Mouse (Mus musculus) embryonic fibroblast, embryonic 13.5 days (primary cell): ENCODE results near the gene Soat2. TPM values are rescaled to one million over a fixed set of nuclear protein-coding genes. Genes with fewer than 3 reads are reported as not detected.

ENCODE experiments used
- H3K27ac ChIP-seq: 2 replicates; pipeline ENCODE4 v1.5.1; 2012; ENCODE audit warnings: low read length, control low read depth, inconsistent platforms; ENCODE audit not compliant: insufficient read depth
- H3K4me1 ChIP-seq: 2 replicates; pipeline ENCODE4 v1.6.1; 2011; ENCODE audit warnings: low read length; ENCODE audit not compliant: control insufficient read depth, insufficient read depth
- H3K4me3 ChIP-seq: 2 replicates; pipeline ENCODE4 v1.5.1; 2011; ENCODE audit warnings: mild to moderate bottlenecking, control low read depth, low read length; ENCODE audit not compliant: insufficient read depth
- CTCF ChIP-seq: IDR thresholded peaks from 2 replicates; pipeline ENCODE4 v1.5.1; 2011; ENCODE audit warnings: mild to moderate bottlenecking, control low read depth, low read length, moderate library complexity, borderline replicate concordance; ENCODE audit not compliant: insufficient read depth
- POLR2A ChIP-seq: IDR thresholded peaks from 2 replicates; pipeline ENCODE4 v1.6.1; 2011; ENCODE audit warnings: low read depth, mild to moderate bottlenecking, control low read depth, low read length, moderate library complexity
- polyA plus RNA-seq: library from polyadenylated mRNA; stranded (reverse); fragments of >200 nt; gene quantifications from 2 replicates; pipeline ENCODE4 v1.2.4, GENCODE M21; 2011; ENCODE audit warnings: low read depth; ENCODE audit not compliant: missing spikeins, insufficient read length

Soat2 gene
- polyA plus RNA-seq, 1 experiment = 2.6 TPM

DNA sequence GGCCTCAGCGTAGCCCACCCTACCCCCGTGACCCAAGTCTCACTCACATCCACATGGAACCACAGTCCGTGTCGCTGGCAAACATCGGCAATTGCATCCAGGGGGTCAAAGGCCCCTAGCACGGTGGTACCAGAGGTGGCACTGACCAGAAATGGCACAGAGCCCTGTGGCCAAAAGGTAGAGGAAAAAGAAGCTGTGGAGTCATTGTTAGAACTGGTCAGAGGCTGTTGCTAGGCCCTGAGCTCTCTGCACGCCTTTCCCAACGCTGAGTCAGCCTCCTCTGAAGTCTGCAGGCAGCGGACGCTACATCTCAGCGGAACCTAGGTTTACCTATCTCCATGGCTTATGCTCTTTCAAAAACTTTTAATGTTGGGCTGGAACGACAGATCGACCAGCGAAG, 29.6 kb downstream of the Soat2 start:
- Histone ChIP-seq H3K4me1 (no peaks in the 10 kb centered on the region), H3K4me3 (no peak overlapping the region), H3K27ac (no peak overlapping the region)
- TF ChIP-seq CTCF = no peak
- no peak for TF ChIP-seq POLR2A

GRCm38 (mm10) chr15:102183076-102183475, 32.8 kb downstream of the Soat2 start:
- Histone ChIP-seq H3K4me1 (no peaks in the 10 kb centered on the region), H3K27ac (no peak overlapping the region), H3K4me3 (no peak overlapping the region)
- TF ChIP-seq CTCF = no peak
- TF ChIP-seq POLR2A = no peak

- H3K4me1 ChIP-seq = no peaks in the 10 kb centered on the region
- H3K27ac ChIP-seq = no peak overlapping the region
- no peak overlapping the region for H3K4me3 ChIP-seq
- TF ChIP-seq CTCF (no peak), POLR2A (no peak)
Observed at GRCm38 (mm10) chr15:102186239-102186638, 35.9 kb downstream of the Soat2 start.

DNA sequence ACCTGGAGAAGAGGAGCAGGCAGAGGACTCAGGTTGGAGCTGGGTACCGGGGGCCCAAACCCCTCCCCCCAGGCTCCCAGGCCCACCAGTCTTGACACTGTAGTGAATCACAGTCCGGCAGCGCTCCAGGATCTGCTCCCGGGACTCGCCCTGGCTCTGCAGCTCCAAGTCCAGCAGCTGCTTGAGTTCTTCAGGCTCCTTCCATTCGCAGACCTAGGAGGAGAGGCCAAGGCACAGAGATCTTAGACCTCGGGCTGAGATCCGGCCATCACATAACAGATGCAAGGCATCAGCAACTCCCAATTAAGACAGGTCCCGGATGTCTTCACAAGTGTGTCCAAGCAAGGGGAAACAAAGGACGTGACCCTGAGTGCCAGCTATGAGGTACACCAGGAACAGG, 37.8 kb downstream of the Soat2 start:
- Histone ChIP-seq H3K27ac (no peak overlapping the region), H3K4me1 (no peaks in the 10 kb centered on the region; the same call in 1 of the 2 replicates), H3K4me3 (no peak overlapping the region)
- no peak for TF ChIP-seq POLR2A
- TF ChIP-seq CTCF = no peak

- H3K27ac ChIP-seq = no peak overlapping the region
Observed at GRCm38 (mm10) chr15:102188883-102189282, 38.6 kb downstream of the Soat2 start.

DNA sequence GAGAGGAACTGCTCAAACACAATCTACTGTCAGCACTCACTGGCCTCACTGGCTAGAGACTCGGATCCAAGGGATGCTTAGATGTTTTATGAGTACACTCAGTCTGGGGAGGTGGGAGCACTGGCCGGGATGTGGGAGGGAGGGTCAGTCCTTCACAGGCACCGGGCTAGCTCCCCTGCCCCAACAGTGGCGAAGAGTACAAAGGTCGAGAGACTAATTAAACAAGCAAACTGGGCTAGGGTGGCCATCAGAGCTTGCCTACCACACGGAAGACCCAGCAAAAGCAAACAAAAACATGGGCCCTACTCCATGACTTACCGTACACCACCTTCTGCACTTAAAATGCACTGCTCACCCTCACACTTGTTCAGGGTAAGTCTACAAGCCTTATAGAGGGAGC, 41.4 kb downstream of the Soat2 start:
- TF ChIP-seq POLR2A (no peak), CTCF (no peak)
- Histone ChIP-seq H3K27ac (no peak overlapping the region), H3K4me3 (no peak overlapping the region), H3K4me1 (peaks cover 5% of the 10 kb centered on the region; the same call in 1 of the 2 replicates)

More at GRCm38 (mm10) chr15:102188883-102189282, 38.6 kb downstream of the Soat2 start:
- TF ChIP-seq POLR2A (no peak), CTCF (no peak)
- H3K4me3 ChIP-seq = no peak overlapping the region
- H3K4me1 ChIP-seq = no peaks in the 10 kb centered on the region; the same call in 1 of the 2 replicates

GRCm38 (mm10) chr15:102192271-102192812, 42.0 kb downstream of the Soat2 start:
- Histone ChIP-seq H3K27ac (no peak overlapping the region), H3K4me1 (peaks cover 5% of the 10 kb centered on the region; the same call in 1 of the 2 replicates), H3K4me3 (no peak overlapping the region)
- TF ChIP-seq CTCF = no peak
- no peak for TF ChIP-seq POLR2A

DNA sequence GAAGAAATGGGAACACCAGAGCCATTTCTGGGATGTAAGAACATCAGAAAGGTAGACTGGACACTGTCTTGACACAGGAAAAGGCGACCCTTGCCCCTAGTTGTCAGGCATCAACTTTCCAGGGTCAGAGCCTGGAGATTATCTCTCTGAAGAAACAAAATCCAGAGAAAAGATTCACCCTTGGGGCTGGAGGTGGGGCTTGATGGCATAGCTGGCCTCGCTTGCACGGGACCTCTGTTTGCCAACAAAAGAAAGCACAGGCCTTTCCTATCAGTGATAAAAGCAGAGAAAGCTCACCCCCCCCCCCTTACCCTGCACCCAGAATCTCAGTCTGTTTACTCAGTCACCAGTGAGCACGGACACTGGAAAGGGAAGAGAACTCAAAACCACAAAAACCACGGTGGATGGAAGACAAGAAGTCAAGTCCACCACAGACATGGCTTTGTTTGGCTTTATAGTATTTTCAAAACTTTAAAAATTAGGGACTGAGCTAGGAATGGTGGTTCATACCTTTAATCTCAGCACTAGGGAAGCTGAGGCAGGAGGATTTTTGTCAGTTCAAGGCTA, 42.6 kb downstream of the Soat2 start:
- no peak overlapping the region for H3K27ac ChIP-seq
- H3K4me1 ChIP-seq = peaks cover 5% of the 10 kb centered on the region; the same call in 1 of the 2 replicates
- TF ChIP-seq CTCF = no peak
- TF ChIP-seq POLR2A = no peak
- no peak overlapping the region for H3K4me3 ChIP-seq

DNA sequence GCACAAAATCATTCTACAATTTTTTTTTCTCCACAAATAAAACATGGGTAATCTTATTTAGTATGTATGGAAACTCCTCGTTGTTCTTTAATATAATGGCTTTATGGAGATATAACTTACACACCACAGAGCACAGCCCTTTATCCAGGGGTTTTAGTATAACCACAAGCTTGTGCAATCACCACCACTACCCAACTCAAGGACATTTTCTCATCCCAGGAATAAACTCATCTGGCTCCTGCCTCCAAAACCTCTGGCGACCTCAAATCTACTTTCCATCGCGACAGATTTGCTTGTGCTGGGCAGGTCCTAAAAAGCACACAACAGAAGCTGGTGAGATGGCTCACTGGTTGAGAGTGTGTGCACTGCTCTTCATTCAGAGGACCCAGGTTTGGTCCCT, 43.3 kb downstream of the Soat2 start:
- Histone ChIP-seq H3K27ac (no peak overlapping the region), H3K4me3 (no peak overlapping the region), H3K4me1 (peaks cover 5% of the 10 kb centered on the region; the same call in 1 of the 2 replicates)
- TF ChIP-seq POLR2A = no peak
- TF ChIP-seq CTCF = no peak

DNA sequence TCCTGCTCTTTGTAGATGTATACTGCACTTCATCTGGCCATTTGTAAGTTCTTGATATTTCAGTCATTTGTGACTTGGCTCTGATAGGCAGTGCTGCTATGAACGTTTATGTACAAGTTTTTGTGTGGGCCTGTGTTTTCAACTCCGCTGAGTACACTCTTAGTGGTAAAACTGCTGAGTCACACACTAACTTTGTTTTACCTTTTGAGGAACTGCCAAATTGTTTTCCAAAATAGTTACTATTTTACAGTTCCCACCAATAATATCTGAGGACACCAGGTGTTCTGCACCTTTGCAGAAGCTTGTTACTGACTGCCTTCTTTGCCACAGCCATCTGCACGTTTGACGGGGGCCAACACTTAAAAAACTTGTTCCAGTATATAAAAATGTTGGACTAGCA, 44.1 kb downstream of the Soat2 start:
- Histone ChIP-seq H3K4me3 (no peak overlapping the region), H3K27ac (no peak overlapping the region)
- TF ChIP-seq POLR2A = no peak
- no peak for TF ChIP-seq CTCF

GRCm38 (mm10) chr15:102195373-102195772, 45.0 kb downstream of the Soat2 start:
- Histone ChIP-seq H3K4me1 (peaks cover 5% of the 10 kb centered on the region; the same call in 1 of the 2 replicates), H3K4me3 (no peak overlapping the region), H3K27ac (no peak overlapping the region)
- no peak for TF ChIP-seq POLR2A
- TF ChIP-seq CTCF = no peak

More for the DNA sequence above, 44.1 kb downstream of the Soat2 start:
- peaks cover 5% of the 10 kb centered on the region; the same call in 1 of the 2 replicates for H3K4me1 ChIP-seq

DNA sequence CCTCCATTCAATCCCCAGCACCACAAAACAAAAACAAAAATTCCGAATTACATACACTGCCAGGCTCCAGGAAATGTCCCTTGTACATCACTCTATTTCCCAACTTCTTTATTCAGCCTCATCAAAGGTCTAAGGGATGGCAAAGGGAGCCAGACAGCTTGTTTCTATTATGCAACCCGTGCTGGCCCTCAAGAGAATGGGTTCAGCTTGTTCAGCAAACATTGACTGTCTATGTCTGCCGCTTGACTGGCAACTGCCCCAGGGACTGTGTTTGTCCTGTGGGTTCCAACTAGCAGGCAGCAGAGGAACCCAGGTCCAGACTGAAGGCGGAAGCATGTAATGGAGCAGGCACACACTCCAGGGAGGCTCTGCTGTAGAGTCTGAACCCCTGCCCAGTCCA, 48.5 kb downstream of the Soat2 start:
- H3K27ac ChIP-seq = no peak overlapping the region
- peaks cover 9% of the 10 kb centered on the region; the same call in 1 of the 2 replicates for H3K4me1 ChIP-seq
- H3K4me3 ChIP-seq = no peak overlapping the region
- TF ChIP-seq CTCF (no peak), POLR2A (no peak)
